Mouse (Mus musculus): ENCODE data around the gene Maneal. TPM values are rescaled to one million over a fixed set of nuclear protein-coding genes. Genes with fewer than 3 reads are reported as not detected.

Gene Maneal
- polyA plus RNA-seq, 1 experiment = not detected

- TF ChIP-seq TAL1 (IDR thresholded peaks at IDR 0.05; ENCODE audit: low read length) (no peak), GATA1 (IDR thresholded peaks at IDR 0.05; ENCODE audit: low read length) (no peak)
- H3K4me3 ChIP-seq (replicated peaks) = no peak overlapping the region
- no peaks in the 10 kb centered on the region for H3K4me1 ChIP-seq (ENCODE audit: control insufficient read depth)
- no peaks in the 10 kb centered on the region for H3K36me3 ChIP-seq (ENCODE audit: control insufficient read depth)
- H3K27me3 ChIP-seq (ENCODE audit: control insufficient read depth) = peaks cover 51% of the 10 kb centered on the region
- no peaks in the 10 kb centered on the region; the same call in 1 of the 2 replicates for H3K9me3 ChIP-seq (ENCODE audit: control insufficient read depth, low read length)
Measured at GRCm38 (mm10) chr4:124889935-124890334, 28.0 kb upstream of the Maneal start.

- no peaks in the 10 kb centered on the region for H3K4me1 ChIP-seq (ENCODE audit: control insufficient read depth)
- H3K36me3 ChIP-seq (ENCODE audit: control insufficient read depth) = no peaks in the 10 kb centered on the region
- no peak overlapping the region for H3K4me3 ChIP-seq (replicated peaks)
- TF ChIP-seq GATA1 (IDR thresholded peaks at IDR 0.05; ENCODE audit: low read length) (no peak), TAL1 (IDR thresholded peaks at IDR 0.05; ENCODE audit: low read length) (no peak)
- H3K9me3 ChIP-seq (ENCODE audit: control insufficient read depth, low read length) = no peaks in the 10 kb centered on the region
- H3K27me3 ChIP-seq (ENCODE audit: control insufficient read depth) = peaks cover 46% of the 10 kb centered on the region
Measured at GRCm38 (mm10) chr4:124888702-124889101, 26.7 kb upstream of the Maneal start.

GRCm38 (mm10) chr4:124882151-124882729 is 20.3 kb upstream of the Maneal start:
- Histone ChIP-seq H3K4me3 (replicated peaks) (no peak overlapping the region), H3K4me1 (ENCODE audit: control insufficient read depth) (peaks cover 5% of the 10 kb centered on the region), H3K9me3 (ENCODE audit: control insufficient read depth, low read length) (peaks cover 6% of the 10 kb centered on the region), H3K36me3 (ENCODE audit: control insufficient read depth) (no peaks in the 10 kb centered on the region), H3K27me3 (ENCODE audit: control insufficient read depth) (peaks cover 67% of the 10 kb centered on the region)
- TF ChIP-seq TAL1 (IDR thresholded peaks at IDR 0.05; ENCODE audit: low read length) = no peak
- TF ChIP-seq GATA1 (IDR thresholded peaks at IDR 0.05; ENCODE audit: low read length) = no peak

- Histone ChIP-seq H3K4me3 (replicated peaks) (no peak overlapping the region), H3K36me3 (ENCODE audit: control insufficient read depth) (no peaks in the 10 kb centered on the region), H3K4me1 (ENCODE audit: control insufficient read depth) (peaks cover 5% of the 10 kb centered on the region), H3K27me3 (ENCODE audit: control insufficient read depth) (peaks cover 67% of the 10 kb centered on the region), H3K9me3 (ENCODE audit: control insufficient read depth, low read length) (peaks cover 6% of the 10 kb centered on the region)
- no peak for TF ChIP-seq TAL1 (IDR thresholded peaks at IDR 0.05; ENCODE audit: low read length)
- TF ChIP-seq GATA1 (IDR thresholded peaks at IDR 0.05; ENCODE audit: low read length) = no peak
Measured at GRCm38 (mm10) chr4:124881341-124881908, 19.5 kb upstream of the Maneal start.

GRCm38 (mm10) chr4:124880599-124880998 is 18.6 kb upstream of the Maneal start, which contains the start of gene Epha10:
TSS of gene Epha10 (plus strand) at chr4:124880899.
- peaks cover 62% of the 10 kb centered on the region for H3K27me3 ChIP-seq (ENCODE audit: control insufficient read depth)
- peaks cover 5% of the 10 kb centered on the region for H3K4me1 ChIP-seq (ENCODE audit: control insufficient read depth)
- peaks cover 6% of the 10 kb centered on the region for H3K9me3 ChIP-seq (ENCODE audit: control insufficient read depth, low read length)
- H3K4me3 ChIP-seq (replicated peaks) = no peak within 1 kb of the TSS
- TF ChIP-seq GATA1 (IDR thresholded peaks at IDR 0.05; ENCODE audit: low read length) (no peak), TAL1 (IDR thresholded peaks at IDR 0.05; ENCODE audit: low read length) (no peak)
- no peaks in the 10 kb centered on the region for H3K36me3 ChIP-seq (ENCODE audit: control insufficient read depth)

- Histone ChIP-seq H3K36me3 (ENCODE audit: control insufficient read depth) (no peaks in the 10 kb centered on the region), H3K27me3 (ENCODE audit: control insufficient read depth) (no peaks in the 10 kb centered on the region), H3K4me1 (ENCODE audit: control insufficient read depth) (no peaks in the 10 kb centered on the region), H3K9me3 (ENCODE audit: control insufficient read depth, low read length) (peaks cover 13% of the 10 kb centered on the region), H3K4me3 (replicated peaks) (no peak overlapping the region)
- TF ChIP-seq TAL1 (IDR thresholded peaks at IDR 0.05; ENCODE audit: low read length) (no peak), GATA1 (IDR thresholded peaks at IDR 0.05; ENCODE audit: low read length) (no peak)
Measured at GRCm38 (mm10) chr4:124872719-124873118, 10.7 kb upstream of the Maneal start.

- Histone ChIP-seq H3K4me1 (ENCODE audit: control insufficient read depth) (peaks cover 2% of the 10 kb centered on the region; the same call in 1 of the 2 replicates), H3K27me3 (ENCODE audit: control insufficient read depth) (peaks cover 45% of the 10 kb centered on the region), H3K9me3 (ENCODE audit: control insufficient read depth, low read length) (no peaks in the 10 kb centered on the region), H3K36me3 (ENCODE audit: control insufficient read depth) (peaks cover 20% of the 10 kb centered on the region), H3K4me3 (replicated peaks) (no peak overlapping the region)
- TF ChIP-seq TAL1 (IDR thresholded peaks at IDR 0.05; ENCODE audit: low read length) (no peak), GATA1 (IDR thresholded peaks at IDR 0.05; ENCODE audit: low read length) (no peak)
Measured at GRCm38 (mm10) chr4:124860446-124860845, 1.5 kb downstream of the Maneal start.

- no peak for TF ChIP-seq GATA1 (IDR thresholded peaks at IDR 0.05; ENCODE audit: low read length)
- TF ChIP-seq TAL1 (IDR thresholded peaks at IDR 0.05; ENCODE audit: low read length) = no peak
- Histone ChIP-seq H3K36me3 (ENCODE audit: control insufficient read depth) (peaks cover 40% of the 10 kb centered on the region), H3K27me3 (ENCODE audit: control insufficient read depth) (peaks cover 35% of the 10 kb centered on the region)
Measured at GRCm38 (mm10) chr4:124858370-124858769, 3.6 kb downstream of the Maneal start.

GRCm38 (mm10) chr4:124856294-124856693 is 5.7 kb downstream of the Maneal start:
- no peaks in the 10 kb centered on the region for H3K9me3 ChIP-seq (ENCODE audit: control insufficient read depth, low read length)
- TF ChIP-seq TAL1 (IDR thresholded peaks at IDR 0.05; ENCODE audit: low read length) = no peak
- no peak for TF ChIP-seq GATA1 (IDR thresholded peaks at IDR 0.05; ENCODE audit: low read length)
- no peak overlapping the region for H3K4me3 ChIP-seq (replicated peaks)
- peaks cover 14% of the 10 kb centered on the region for H3K27me3 ChIP-seq (ENCODE audit: control insufficient read depth)
- H3K36me3 ChIP-seq (ENCODE audit: control insufficient read depth) = peaks cover 55% of the 10 kb centered on the region
- H3K4me1 ChIP-seq (ENCODE audit: control insufficient read depth) = peaks cover 14% of the 10 kb centered on the region

More at GRCm38 (mm10) chr4:124858370-124858769, 3.6 kb downstream of the Maneal start:
- H3K4me3 ChIP-seq (replicated peaks) = no peak overlapping the region
- peaks cover 2% of the 10 kb centered on the region; the same call in 1 of the 2 replicates for H3K4me1 ChIP-seq (ENCODE audit: control insufficient read depth)
- H3K9me3 ChIP-seq (ENCODE audit: control insufficient read depth, low read length) = no peaks in the 10 kb centered on the region

Data from erythroblast, embryonic 14.5 days (primary cell).